Mouse (Mus musculus) telencephalon, adult 2 months (tissue): Measurements from ENCODE around the gene Tert.

ENCODE experiments used
- DNase-seq: peaks from one replicate; pipeline ENCODE4 v3.0.0-alpha.2; 2011; ENCODE audit warnings: low read depth, low spot score

Tert gene

DNA sequence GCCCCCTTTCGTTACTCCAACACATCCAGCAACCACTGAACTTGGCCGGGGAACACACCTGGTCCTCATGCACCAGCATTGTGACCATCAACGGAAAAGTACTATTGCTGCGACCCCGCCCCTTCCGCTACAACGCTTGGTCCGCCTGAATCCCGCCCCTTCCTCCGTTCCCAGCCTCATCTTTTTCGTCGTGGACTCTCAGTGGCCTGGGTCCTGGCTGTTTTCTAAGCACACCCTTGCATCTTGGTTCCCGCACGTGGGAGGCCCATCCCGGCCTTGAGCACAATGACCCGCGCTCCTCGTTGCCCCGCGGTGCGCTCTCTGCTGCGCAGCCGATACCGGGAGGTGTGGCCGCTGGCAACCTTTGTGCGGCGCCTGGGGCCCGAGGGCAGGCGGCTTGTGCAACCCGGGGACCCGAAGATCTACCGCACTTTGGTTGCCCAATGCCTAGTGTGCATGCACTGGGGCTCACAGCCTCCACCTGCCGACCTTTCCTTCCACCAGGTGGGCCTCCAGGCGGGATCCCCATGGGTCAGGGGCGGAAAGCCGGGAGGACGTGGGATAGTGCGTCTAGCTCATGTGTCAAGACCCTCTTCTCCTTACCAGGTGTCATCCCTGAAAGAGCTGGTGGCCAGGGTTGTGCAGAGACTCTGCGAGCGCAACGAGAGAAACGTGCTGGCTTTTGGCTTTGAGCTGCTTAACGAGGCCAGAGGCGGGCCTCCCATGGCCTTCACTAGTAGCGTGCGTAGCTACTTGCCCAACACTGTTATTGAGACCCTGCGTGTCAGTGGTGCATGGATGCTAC, at the start of gene Tert:
Tert (plus strand) TSS at position 167 of the 805 bp plus-strand sequence.
- DNase-seq = peak; percentile 22

DNA sequence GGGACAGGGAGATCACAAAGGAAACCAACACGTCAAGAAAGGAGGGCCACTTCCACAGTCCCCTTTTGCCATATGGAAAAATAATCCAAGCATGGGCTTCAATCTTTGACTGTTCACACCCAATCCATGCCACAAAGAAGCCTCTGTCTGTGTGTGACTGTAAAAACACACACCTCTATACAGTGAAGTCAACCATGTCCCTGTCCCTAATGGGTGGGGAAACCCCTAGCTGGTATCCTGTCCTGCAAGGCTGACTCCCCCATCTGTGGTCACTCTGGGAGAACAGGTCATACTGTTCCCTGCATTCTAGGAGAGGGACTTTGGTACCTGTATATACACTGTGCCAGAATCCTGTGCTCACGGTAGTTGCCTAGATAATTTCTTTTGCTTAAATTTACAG, 49.4 kb upstream of the Tert start:
- no peak for DNase-seq

DNA sequence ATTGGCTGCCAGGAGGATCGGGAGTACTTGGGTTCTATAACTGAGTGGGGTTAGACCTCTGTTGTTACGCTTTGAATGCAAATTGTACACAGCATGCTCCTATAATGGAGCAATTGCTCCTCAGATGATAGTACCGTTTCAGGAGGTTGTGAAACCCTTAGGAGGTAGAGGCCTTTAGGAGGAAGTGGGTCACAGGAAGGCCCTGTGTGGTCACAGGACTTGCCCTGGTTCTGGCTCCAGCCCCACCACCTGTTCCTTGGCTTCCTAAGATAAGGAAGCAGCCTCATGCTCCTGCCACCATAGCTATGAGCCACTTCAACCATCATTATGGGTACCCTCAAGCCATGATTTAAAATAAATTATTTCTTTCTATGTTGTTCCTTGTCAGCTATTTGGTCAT, 35.2 kb upstream of the Tert start:
- DNase-seq = no peak

DNA sequence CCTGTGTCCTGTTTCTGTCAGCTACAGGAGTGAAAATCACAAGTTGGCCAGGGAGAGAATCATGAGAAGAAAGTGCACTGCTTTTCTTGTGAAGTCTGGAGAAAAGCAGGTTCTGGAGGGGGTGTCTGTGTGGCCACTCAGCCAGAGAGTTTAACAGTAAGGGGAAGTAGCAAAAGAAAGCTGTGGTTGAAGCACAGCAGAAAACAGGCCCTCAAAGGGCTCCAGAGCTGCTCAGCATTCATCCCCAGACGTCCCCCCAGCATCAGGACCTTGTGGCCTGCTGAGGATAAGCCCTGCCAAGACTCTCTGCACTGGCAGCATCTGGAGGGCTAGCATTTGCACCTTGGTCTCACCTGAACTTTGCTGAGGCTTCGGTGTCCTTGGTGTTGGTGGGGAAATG, 34.2 kb upstream of the Tert start:
- no peak for DNase-seq

DNA sequence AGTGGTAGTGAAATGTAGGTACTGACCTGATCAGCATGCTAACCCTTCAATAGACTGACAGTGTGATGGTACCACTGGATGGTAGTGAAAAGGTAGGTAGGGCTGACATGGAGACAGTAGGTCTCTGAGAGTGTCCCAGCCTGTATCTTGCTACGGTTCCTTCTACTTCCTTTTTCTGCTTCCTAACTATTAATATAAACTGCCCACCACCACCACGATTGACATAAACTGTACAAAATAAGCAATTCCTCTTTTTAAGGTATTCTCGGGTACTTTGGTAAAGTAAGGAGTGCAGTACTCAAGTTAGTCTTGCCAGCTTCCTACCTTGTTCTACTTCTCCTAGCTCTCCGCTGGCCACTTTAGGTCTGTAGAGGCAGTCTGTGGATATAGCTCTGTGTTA, 30.4 kb upstream of the Tert start:
- DNase-seq = no peak

DNA sequence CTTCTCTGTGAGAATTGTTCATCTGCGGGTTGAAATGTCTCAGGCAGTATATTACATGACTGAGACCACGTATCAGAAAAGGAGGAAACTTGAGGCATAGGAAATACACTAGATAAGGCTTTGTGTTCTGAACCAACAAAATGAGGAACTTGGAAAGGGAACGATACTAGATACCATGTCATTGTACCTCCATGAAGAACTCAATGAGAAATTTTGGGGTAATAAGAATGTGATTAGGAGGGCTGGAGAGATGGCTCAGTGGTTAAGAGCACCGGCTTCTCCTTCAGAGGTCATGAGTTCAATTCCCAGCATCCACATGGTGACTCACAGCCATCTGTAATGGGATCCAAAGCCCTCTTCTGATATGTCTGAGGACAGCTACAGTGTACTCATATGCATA, 26.5 kb upstream of the Tert start:
- DNase-seq = no peak

DNA sequence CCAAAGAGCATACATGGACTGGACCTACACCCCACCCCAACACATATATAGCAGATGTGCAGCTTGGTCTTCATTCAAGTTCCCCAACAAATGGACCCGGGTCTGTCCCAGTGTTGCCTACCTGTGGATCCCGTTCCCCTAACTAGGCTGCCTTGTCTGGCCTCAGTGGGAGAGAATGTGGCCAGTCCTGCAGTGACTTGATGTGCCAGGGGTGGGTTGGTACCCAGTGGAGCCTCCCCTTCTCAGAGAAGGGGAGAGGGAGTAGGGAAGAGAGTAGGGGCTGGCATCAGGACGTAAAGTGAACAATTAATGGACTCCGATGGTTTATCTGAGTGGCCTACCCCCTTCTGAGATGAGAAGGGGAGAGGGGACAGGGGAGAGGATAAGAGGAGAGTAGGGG, 23.7 kb upstream of the Tert start:
- DNase-seq = no peak

DNA sequence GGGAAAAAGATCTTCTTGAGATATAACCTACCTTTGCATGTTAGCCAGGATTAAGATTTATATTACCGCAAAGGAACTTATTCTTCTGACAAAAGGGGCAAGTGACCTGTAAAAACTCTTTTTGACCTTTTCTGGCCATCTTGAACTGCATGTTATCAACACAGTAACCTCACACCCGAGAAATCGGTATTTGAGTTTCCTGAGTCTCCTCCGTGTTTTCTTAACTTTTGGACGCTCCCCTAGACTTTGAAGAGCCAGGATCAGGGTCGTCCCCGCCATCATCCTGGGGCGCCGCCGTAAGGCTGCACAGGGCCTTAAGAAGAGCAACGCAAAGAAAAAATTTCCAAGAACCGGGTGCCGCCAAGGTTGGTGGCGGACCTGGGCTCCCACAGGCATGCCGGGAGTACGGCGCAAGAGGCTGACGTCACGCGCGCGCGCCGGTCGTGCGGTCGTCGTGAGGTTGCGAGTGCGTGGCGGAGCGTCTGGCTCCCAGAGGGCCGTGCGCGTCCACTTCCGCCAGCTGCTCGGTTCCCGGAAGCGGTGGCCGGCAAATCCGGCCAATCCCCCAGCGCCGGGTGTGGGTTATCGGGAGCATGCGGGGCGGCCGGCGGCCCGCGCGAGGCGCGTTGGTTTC, 23.1 kb upstream of the Tert start, which contains the start of gene Clptm1l:
Clptm1l (plus strand) TSS at position 485 of the 634 bp plus-strand sequence.
- DNase-seq = peak; percentile 94

DNA sequence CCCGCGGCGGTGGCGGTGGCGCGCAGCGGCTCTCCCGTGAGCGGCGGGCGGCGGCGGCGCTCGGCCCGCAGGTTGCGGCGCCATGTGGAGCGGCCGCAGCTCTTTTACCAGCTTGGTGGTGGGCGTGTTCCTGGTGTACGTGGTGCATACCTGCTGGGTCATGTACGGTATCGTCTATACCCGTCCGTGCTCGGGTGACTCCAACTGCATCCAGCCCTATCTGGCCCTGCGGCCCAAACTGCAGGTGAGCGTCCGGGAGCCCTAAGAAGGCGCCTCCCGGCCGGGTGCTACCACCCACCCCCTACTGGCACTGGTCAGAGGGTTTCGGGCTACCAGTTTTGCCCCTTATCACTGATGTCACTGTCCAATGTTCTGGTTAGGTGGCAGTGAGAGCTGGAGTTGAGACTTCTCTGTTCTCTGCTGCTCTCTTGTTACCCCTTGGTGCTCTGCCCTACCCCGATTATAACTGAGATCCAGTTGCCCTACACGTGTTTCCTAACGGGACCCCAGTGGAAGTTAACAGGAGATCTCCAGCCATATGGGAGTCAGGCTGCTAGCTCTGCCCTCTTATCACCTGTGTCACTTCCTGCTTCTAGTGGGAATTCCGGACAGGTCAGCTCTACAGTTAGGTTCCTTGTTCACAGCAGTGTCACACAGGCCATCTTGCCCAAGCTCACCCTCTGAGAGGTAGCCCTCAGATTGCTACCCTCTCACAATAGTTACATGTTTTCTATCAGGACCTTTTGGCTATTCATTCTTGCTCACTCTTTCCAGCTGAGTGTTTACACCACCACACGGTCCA, 22.4 kb upstream of the Tert start:
- DNase-seq = no peak

DNA sequence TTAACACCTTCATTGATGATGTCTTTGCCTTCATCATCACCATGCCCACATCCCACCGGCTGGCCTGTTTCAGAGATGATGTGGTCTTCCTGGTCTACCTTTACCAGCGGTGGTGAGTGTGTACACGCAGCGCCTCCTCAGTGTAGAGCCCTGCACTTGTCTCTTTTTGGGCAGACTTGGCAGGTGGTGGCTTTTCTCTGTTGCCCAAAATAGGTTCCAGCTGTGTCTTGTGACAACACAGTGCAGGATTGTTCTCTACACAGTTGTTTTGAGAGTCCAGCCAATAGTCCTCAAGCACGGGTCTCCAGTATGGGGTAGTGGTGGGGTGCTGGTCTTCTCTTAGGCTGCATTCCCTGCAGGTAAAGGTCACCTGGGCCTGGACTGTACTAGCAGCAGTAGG, 8.3 kb upstream of the Tert start:
- DNase-seq = no peak

DNA sequence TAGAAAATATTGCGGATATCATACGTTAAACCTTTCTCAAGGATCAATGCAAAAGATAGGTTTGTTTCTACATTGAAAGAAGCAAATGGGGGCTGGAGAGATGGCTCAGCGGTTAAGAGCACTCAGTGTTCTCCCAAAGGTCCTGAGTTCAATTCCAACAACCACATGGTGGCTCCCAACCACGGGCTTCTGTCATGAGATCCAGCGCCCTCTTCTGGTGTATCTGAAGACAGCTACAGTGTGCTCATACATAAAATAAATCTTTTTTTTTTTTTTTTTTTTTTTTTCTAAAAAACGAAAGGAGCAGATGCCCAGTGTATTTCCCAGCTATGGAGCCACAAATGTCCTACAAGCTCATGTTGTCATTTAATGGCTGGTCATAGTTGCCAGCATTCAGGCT, 6.1 kb upstream of the Tert start:
- DNase-seq = no peak

DNA sequence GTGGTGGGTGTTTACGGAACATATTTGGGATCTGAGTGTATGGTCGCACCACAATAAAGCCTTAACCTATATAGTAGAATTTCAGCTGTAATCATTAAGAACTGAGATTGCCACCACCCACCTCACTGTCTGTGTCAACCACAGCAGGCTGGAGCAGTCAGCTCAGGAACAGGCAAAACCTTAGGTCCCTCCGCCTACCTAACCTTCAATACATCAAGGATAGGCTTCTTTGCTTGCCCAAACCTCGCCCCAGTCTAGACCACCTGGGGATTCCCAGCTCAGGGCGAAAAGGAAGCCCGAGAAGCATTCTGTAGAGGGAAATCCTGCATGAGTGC, 334 bp upstream of the Tert start:
- DNase-seq = no peak

DNA sequence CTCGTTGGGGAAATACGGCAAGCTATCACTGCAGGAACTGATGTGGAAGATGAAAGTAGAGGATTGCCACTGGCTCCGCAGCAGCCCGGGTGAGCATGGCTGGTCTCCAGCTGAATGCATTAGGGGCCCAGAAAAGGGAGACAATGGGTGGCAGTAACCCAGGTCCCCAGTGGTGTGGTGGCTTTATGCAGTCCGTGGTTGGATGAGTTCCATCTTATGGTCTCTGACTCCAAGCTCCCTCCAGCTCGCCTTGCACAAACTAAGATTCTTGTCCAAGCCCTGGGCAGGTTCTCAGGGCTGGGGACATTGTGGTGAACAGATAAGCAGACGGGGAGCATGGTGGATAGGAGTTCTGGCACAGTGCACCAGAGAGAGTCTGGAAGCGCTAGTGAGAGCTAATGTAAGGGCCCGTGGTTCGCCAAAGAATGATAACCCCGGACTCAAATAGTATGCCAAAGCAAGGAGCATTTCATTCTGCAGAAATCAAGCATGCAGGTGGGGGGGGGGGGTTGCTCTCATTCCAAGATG, 1.9 kb downstream of the Tert start:
- DNase-seq = no peak

DNA sequence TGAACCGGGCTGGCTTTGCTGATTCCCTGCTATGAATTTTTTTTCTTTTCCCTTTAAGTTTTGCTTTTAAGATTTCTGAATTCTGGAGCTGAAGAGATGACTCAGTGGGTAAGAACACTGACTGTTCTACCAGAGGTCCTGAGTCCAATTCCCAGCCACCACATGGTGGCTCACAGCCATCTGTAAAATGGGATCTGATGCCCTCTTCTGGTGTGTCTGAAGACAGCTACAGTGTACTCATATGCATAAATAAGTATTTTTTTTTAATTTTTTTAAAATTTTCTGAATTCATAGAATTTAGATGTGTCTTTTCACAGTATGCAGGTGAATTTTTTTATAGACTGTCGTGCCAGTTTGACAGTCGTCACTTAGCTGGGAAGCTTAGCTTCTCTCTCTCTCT, 5.1 kb downstream of the Tert start:
- no peak for DNase-seq

DNA sequence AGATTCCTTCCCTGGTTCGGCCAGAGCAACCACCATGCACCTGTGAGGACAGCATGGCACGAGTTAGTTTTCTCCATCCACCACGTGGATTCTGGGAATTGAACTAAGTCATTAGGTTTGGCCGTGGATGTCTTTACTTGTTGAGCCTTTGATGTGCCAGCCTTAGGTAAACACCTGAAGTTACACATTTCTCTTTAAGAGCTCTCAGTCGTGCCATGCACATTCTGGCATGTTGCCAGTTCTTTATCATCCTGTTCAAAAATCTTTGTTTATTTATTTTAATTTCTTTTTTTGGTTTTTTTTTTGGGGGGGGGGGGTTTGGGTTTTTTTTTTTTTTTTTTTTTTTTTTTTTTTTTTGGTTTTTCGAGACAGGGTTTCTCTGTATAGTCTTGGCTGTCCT, 11.1 kb downstream of the Tert start:
- no peak for DNase-seq

DNA sequence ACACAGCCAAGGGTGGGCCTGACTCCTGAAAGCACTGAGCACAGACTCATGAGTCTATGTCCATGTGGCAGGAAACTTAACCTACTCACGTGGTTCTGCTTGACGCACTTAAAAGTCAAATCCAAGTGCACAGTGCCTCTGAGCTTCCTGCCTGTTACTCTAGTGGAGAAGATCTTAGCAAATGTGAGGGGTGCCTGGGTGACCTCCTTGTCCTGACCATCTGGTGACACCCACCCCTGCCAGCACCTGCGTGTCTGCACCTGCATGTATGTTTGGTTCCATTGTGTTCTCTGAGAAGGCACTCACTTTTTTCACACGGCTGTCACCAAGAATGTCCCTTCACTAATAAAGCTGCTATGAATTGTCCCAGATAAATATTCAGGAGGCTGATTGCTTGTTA, 14.6 kb downstream of the Tert start:
- no peak for DNase-seq

DNA sequence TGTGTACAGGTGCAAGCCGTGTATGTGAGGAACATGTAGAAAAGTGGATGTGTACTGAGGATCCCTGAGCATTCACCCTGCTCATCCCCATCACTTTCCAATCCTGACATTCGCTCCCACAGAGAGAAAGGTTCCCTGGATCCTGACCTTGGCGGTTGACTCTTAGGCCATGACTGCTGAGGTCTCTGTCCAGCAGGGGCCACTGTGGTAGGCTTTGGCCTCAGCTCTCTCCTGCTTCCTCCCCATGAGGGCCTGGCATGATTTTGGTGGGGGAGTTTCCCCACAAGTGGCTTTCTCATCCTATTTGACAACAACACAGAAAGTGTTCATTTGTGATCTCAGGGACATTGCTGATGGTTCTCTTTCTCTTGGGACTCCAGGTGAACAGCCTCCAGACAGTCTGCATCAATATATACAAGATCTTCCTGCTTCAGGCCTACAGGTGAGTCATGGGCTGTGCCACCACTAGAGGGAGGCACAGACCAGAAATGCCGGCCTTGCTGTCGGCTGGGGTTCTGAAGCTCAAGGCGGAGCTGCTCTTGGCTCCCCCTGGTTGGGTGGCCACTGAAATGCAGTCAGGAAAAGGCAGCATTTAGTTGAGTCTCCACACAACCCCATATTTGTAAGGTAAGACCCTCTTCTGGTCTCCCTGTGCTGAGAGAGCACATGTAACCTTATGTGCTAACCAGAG, 19.8 kb downstream of the Tert start:
- peak; percentile 36 for DNase-seq

DNA sequence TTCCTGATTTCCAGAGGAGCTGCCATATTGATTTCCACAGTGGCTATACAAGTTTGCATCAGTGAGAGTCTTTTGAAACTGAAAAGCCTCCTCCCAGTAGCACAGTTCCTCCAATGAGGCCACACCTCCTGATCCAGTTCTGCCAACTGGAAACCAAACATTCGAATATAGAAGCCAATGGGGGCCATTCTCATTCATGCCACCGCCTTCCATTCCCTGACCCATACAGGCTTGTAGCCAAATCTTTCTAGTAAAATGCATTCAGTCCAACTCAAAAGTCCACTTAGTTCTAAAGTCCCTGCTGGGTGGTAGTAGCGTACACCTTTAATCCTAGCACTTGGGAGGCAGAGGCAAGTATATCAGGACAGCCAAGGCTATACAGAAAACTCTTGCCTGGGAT, 26.6 kb downstream of the Tert start:
- no peak for DNase-seq

DNA sequence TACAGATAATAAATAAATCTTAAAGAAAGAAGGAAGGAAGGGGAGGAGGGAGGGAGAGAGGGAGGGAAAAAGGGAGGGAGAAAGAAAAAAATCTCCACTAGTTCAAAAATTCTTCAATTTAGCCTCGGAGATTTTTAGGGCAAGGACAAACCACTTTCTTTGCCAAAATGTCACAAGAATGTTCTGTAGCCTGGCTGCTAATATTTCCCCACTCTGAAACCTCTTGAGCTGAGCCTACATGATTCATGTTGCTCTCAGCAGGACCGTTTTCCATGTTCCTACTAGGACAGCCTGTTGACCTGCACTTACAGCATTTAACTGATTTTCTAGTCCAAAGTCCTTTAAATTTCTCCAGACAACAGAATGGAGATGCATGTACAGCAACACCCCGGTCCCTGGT, 28.3 kb downstream of the Tert start:
- DNase-seq = no peak

DNA sequence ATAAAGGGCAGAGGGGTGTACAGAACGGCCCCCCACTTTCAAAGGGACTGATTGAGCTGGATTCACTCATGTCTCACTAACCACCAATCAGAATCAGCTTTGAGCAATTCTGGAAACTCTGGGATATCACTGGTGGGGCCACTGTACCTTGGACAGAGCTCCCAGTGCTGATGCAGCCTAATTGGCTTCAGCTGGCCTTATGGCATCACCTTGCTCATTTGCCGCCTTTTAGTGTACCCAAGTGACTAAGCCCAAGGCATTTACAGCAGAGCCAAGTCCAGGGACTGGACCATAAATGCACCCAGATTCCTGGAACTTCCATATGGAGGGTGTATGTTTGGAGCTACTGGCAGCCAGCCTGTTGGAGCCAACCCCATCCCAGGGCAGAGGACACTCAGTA, 32.2 kb downstream of the Tert start:
- DNase-seq = no peak

DNA sequence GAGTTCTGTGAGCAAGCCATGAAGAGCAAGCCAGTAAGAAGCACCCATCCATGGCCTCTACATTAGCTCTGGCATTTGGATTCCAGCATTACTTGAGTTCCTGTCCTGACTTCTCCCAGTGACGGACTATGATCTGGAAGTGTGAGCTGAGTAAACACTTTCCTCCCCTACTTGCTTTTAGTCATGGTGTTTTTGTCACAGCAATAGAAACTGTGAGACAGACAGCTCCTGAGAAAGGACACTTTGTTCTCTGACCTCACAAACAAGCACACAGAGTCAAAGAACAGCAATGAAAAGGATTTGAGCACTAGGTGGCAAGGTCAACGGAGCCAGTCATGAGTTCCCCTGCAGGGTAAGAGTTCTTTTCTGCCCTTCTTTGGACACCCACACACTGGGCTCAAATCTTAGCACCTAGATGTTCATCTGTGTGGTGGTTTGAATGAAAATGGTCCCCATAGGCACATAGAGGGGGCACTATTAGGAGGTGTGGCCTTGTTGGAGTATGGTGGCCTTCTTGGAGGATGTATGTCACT, 33.5 kb downstream of the Tert start:
- no peak for DNase-seq

DNA sequence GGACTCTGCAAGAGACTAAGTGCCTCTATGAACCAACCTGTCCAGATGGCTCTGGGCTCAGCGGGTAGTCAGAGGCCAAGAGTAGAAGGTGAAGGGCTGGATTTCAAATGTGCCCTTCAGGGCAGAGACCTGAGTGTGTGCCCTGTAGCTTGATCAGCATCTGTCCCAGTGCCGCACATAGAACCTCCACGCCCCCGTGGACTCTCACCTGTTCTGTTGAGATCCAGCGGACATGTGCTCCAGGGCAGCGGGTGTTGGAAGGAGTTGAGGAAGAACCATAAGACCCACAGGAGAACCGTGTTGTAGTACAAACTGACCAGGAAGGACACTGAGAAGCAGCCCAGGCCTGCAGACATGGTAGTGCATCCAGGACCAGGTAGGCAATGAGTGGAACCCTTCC, 48.5 kb downstream of the Tert start:
- DNase-seq = no peak
